Mouse (Mus musculus) intestine, embryonic 15.5 days (tissue): Measurements from ENCODE around the gene Ncoa5. TPM values are rescaled to one million over a fixed set of nuclear protein-coding genes. Genes with fewer than 3 reads are reported as not detected.

Experiments
- ATAC-seq: fragments of 200-750 bp; cut with Nextera tagmentation; 2 replicates; pipeline ENCODE4 v1.8.0; 2017; ENCODE audit warnings: moderate TSS enrichment, moderate library complexity
- H3K27ac ChIP-seq: fragments of 300-500 bp; sonication (generic); 2 replicates; pipeline ENCODE4 v1.5.1; 2015; ENCODE audit warnings: mild to moderate bottlenecking, inconsistent platforms
- H3K27me3 ChIP-seq: fragments of 300-500 bp; sonication (generic); replicated peaks from 2 replicates; pipeline ENCODE4 v1.6.1; 2015; ENCODE audit warnings: inconsistent platforms
- H3K36me3 ChIP-seq: fragments of 300-500 bp; sonication (generic); 2 replicates; pipeline ENCODE4 v1.6.1; 2015; ENCODE audit warnings: inconsistent platforms
- H3K4me1 ChIP-seq: fragments of 300-500 bp; sonication (generic); replicated peaks from 2 replicates; pipeline ENCODE4 v1.6.1; 2015; ENCODE audit warnings: inconsistent platforms
- H3K4me2 ChIP-seq: fragments of 300-500 bp; sonication (generic); replicated peaks from 2 replicates; pipeline ENCODE4 v1.6.1; 2015; ENCODE audit warnings: mild to moderate bottlenecking, inconsistent platforms
- H3K4me3 ChIP-seq: fragments of 300-500 bp; sonication (generic); replicated peaks from 2 replicates; pipeline ENCODE4 v1.5.1; 2015; ENCODE audit warnings: inconsistent platforms
- H3K9ac ChIP-seq: fragments of 300-500 bp; sonication (generic); 2 replicates; pipeline ENCODE4 v1.6.1; 2015; ENCODE audit warnings: inconsistent platforms
- H3K9me3 ChIP-seq: fragments of 300-500 bp; sonication (generic); 2 replicates; pipeline ENCODE4 v1.6.1; 2016; ENCODE audit warnings: inconsistent platforms
- WGBS: fragments of 180-500 bp; shearing (Covaris S2); methylation state at CpG from one replicate; pipeline ENCODE4 v1.1.7; 2015; 5-methylcytosine and 5-hydroxymethylcytosine counted together
- polyA plus RNA-seq: library from polyadenylated mRNA; unstranded; fragments of >200 nt; fragmentation: Nextera tagmentation; extraction: Ambion mirVana; gene quantifications from 2 replicates; pipeline ENCODE4 v1.2.1, GENCODE M21; 2015

The Ncoa5 gene
- polyA plus RNA-seq, 1 experiment from 2014 or later, result 48.8 TPM

DNA sequence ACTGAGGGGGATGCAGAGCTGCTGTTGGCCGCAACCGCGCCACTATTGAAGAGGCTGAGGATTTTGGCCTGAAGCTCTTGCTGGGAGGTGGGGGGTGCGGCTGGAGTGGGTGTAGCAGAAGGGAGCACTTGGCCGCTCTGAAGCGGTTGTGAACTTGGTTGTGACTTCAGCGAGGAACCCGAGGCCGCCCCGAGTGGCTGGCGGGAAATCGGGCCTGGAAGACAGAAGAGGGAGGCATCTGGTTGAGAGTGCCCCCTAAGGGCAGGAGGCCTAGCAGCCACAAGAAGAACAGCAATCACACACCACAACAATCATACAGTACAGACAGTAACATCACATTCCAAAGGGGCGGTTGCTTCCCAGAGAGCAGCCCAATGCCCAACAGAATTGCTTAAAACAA, 32.7 kb downstream of the Ncoa5 start:
- Histone ChIP-seq H3K9ac (no peak overlapping the region), H3K27me3 (peaks cover 21% of the 10 kb centered on the region), H3K4me3 (no peak overlapping the region), H3K27ac (no peak overlapping the region), H3K36me3 (peaks cover 48% of the 10 kb centered on the region), H3K4me2 (no peak overlapping the region), H3K4me1 (peaks cover 17% of the 10 kb centered on the region), H3K9me3 (no peaks in the 10 kb centered on the region)
- 89% methylated on average over 13 of the region's 13 CpGs for WGBS
- ATAC-seq, result no peak

DNA sequence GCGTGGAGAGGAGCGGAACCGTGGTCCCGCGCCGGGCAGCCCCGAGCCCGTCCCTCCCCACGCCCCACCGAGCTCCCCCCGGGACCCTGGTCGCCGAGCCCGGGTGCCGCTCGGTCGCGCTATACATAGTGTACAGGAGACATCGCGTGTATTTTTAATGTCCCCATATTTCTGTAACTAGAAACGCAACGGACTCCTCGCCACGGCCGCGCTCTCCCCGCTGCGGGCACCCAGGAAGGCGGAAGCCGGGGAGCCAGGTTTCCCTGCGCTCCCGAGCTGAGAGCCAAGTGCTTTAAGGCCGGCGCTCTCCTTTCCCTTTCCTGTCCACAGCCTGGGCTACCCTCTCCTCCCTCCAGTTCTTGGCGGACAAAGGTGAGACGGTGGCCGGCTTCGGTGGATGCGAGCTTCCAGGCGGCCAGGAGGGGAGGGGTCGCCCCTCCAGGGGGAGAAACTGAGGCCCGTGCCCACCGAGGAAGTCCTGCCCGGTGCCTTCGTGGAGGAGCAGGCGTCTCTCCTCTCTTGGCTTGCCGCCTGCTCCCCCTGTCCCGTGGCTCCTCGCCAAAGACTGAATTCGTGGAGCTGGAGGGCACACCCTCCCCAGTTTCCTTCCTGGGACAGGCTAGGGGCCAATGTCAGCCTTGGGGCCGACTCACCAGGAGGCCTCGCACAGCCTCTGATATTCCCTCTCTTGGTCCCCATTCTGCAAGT, 36.8 kb downstream of the Ncoa5 start:
- Histone ChIP-seq H3K4me3 (peak overlapping the region; percentile 23), H3K36me3 (peaks cover 27% of the 10 kb centered on the region), H3K9ac (peak overlapping the region; percentile 27), H3K4me2 (peak overlapping the region; percentile 65), H3K9me3 (no peaks in the 10 kb centered on the region), H3K27me3 (peaks cover 40% of the 10 kb centered on the region), H3K27ac (no peak overlapping the region), H3K4me1 (peaks cover 17% of the 10 kb centered on the region)
- peak; percentile 51; the same call in 1 of the 2 replicates for ATAC-seq
- under 1% methylated on average over 52 of the region's 52 CpGs for WGBS

DNA sequence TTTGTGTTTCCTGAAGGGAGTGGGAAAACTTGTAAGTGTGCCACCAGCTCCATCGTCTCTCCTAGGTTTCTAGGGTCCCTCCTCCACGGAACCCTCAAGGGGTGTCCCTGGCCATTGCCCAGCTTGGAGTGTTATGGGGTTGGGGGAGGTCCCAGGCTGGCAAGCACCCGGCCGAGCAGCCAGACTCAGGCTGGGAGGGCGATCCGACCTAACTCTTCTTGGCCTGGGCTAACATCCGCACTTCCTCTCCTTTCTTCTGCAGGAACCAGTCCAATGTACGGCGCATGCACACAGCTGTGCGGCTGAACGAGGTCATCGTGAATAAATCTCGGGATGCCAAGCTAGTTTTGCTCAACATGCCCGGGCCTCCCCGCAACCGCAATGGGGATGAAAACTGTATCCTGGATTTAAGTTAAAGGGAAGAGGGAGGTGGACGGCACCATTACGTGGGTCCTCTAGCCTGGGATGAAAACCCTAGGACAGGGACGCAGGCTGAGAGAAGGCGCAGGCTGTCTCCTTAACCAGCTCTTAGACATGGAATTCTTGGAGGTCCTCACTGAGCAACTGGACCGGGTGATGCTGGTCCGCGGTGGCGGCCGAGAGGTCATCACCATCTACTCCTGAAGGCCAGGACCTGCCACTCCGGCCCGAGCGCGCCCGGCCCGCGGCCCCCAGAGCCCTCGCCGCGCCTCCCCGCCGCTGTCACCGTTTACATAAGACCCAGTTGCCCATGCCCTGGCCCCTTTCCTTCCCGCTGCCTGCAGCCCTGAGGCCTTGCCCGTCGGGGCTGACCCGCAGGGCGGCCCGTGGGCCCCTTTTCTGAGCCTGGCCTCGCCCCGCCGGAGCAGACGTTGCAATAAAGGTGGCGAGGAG, 37.6 kb downstream of the Ncoa5 start:
- Histone ChIP-seq H3K4me3 (peak overlapping the region; percentile 23), H3K9ac (peak overlapping the region; percentile 27), H3K27me3 (peaks cover 40% of the 10 kb centered on the region), H3K9me3 (no peaks in the 10 kb centered on the region), H3K36me3 (peaks cover 19% of the 10 kb centered on the region), H3K4me1 (peaks cover 17% of the 10 kb centered on the region), H3K4me2 (peak overlapping the region; percentile 65), H3K27ac (no peak overlapping the region)
- 14% methylated on average over 49 of the region's 49 CpGs for WGBS
- no peak for ATAC-seq

DNA sequence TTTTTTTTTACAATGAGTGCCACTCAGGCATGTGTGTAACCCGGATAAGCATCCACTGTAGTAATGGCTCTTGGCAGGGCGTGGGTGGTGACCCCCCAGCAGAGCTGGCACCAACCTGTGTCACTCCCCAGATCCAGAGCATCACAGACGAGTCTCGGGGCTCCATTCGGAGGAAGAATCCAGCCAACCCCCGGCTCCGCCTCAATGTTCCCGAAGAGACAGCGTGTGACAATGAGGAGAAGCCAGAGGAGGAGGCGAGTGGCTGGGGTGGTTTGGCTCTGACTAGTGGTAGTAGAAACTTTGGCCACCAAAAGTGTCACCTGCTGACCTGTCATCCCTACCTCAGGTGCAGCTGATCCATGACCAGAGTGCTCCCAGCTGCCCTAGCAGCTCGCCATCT, 38.7 kb downstream of the Ncoa5 start:
- Histone ChIP-seq H3K36me3 (peaks cover 8% of the 10 kb centered on the region), H3K4me2 (no peak overlapping the region), H3K9me3 (no peaks in the 10 kb centered on the region), H3K27ac (no peak overlapping the region), H3K4me3 (no peak overlapping the region), H3K4me1 (peaks cover 17% of the 10 kb centered on the region), H3K9ac (no peak overlapping the region), H3K27me3 (peaks cover 40% of the 10 kb centered on the region)
- WGBS, result 75% methylated on average over 11 of the region's 11 CpGs
- no peak for ATAC-seq

DNA sequence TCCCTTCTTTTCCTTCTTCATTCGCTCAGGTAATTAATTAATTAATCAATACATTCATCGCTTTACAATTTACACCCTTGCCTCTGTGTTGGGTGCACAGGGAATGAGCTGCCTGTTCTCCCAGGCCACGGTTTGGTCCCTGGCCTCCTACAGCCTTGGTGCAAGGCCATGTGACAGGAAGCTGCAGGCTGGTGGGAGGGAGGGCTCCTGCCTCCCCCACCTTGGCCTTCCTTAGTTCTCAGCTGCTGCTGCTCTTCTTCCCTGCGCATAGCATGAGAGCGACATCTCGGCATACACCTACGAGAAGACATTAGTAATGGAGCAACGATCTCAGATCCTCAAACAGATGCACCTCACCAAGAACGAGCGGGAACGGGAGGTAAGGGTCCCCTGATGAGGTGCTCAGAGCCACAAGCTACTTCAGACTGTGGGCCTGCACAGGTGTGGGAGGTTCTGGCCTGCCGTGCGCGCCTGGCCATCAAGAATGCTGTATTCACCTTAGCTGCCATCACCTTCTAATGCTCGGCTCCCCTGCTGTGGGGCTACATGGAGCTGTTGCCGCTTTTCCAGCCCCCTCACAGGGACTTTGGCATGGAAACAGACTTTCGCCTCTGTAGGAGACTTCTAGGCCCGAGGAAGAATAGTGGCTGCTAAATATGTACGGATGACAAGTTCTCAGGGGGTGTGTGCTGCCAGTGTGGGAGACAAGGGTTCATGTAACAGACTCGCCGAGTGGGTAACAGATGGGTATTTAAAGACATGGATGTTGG, 39.8 kb downstream of the Ncoa5 start:
- H3K9ac ChIP-seq, result no peak overlapping the region
- WGBS, result 57% methylated on average over 21 of the region's 21 CpGs
- H3K36me3 ChIP-seq, result no peaks in the 10 kb centered on the region
- no peak overlapping the region for H3K27ac ChIP-seq
- H3K9me3 ChIP-seq, result no peaks in the 10 kb centered on the region
- H3K4me2 ChIP-seq, result no peak overlapping the region
- H3K4me3 ChIP-seq, result no peak overlapping the region
- no peak for ATAC-seq
- H3K27me3 ChIP-seq, result peaks cover 40% of the 10 kb centered on the region
- peaks cover 17% of the 10 kb centered on the region for H3K4me1 ChIP-seq

DNA sequence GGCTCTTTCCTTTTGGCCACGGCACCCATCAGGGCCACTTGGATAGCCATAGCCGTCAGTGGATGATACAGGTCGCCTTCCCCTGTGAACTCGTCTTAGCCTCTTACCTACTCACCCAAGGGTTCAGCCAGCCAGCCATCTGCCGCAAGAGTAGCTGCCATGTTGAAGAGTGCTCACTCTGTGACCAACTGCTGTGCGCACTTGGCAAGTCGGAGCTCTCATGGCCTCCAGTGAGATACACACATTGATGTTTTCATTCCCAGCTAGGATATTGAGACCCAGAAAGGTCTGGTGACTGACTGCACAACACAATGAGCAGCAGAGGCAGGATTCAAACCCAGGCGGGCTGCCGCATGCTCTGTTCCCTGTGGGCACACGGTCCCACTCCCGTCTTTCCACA, 40.5 kb downstream of the Ncoa5 start:
- H3K36me3 ChIP-seq, result no peaks in the 10 kb centered on the region
- no peaks in the 10 kb centered on the region for H3K9me3 ChIP-seq
- no peak overlapping the region for H3K27ac ChIP-seq
- peaks cover 40% of the 10 kb centered on the region for H3K27me3 ChIP-seq
- no peak overlapping the region for H3K9ac ChIP-seq
- ATAC-seq, result no peak
- H3K4me1 ChIP-seq, result peaks cover 17% of the 10 kb centered on the region
- no peak overlapping the region for H3K4me2 ChIP-seq
- no peak overlapping the region for H3K4me3 ChIP-seq
- whole genome bisulfite sequencing, result 86% methylated on average over 11 of the region's 11 CpGs

DNA sequence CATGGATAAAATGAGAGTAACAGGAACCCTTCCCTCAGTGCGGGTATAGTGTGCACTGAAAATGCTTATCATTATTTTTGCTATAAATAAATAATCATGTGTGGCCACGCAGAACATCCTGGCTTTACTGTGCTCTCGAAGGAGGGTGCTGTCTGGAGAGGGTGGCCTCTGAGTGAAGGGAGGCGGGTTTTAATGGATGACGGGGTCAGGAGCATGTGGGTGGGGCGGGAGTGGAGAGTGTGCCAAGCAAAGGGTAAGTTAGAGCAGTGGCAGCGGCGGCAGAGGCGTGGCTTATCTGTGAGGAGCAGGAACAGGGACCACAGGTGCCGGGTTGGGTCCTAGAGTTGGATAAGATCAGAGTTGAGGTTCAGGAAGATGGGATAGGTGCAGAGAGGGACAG, 42.9 kb downstream of the Ncoa5 start:
- ATAC-seq, result no peak
- Histone ChIP-seq H3K27ac (no peak overlapping the region), H3K4me1 (no peaks in the 10 kb centered on the region), H3K9me3 (no peaks in the 10 kb centered on the region), H3K36me3 (no peaks in the 10 kb centered on the region), H3K4me3 (no peak overlapping the region), H3K4me2 (no peak overlapping the region), H3K27me3 (peaks cover 17% of the 10 kb centered on the region), H3K9ac (no peak overlapping the region)
- 34% methylated on average over 10 of the region's 10 CpGs for WGBS

DNA sequence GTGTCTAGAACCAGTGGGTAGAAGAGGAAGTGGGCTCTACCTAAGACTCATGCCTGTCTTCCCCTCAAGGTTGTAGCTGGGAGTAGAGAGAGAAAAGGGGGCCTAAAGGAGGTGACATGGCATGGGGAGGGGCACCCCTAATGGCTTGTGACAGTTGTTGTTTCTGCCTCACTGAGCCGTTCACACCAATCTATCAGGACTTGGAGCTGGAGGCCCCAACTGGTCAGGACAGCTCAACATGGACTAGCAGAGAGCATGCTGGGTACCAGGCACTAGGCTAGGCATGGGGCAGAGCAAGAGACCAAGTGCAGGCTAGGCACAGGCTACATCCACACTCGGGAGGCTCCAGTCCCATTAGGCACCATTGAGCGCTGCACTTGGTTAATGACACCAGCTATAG, 43.6 kb downstream of the Ncoa5 start:
- ATAC-seq, result no peak
- H3K27me3 ChIP-seq, result peaks cover 11% of the 10 kb centered on the region; the same call in 1 of the 2 replicates
- no peaks in the 10 kb centered on the region for H3K36me3 ChIP-seq
- WGBS, result 67% methylated on average over 3 of the region's 3 CpGs
- no peak overlapping the region for H3K27ac ChIP-seq
- no peak overlapping the region for H3K4me2 ChIP-seq
- no peaks in the 10 kb centered on the region for H3K9me3 ChIP-seq
- H3K9ac ChIP-seq, result no peak overlapping the region
- H3K4me3 ChIP-seq, result no peak overlapping the region
- no peaks in the 10 kb centered on the region for H3K4me1 ChIP-seq

DNA sequence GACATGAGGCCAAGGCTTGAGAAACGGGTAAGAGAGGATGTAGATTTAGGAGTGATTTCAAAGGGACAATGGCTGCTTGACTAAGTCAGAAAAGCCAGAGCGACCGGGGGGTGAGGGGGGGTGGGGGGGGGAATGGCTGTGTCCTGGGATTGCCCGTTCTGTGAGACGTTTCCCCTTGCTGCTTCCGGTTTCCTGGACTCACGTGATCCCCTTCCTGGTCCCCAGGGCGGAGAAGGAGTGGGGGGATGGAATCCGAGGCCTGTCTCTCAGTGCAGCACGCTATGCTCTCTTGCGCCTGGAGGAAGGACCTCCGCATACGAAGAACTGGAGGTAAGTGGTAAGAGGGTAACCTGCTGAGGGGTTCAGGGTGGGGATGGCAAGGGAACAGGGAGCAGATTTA, 45.9 kb downstream of the Ncoa5 start:
- H3K4me1 ChIP-seq, result no peaks in the 10 kb centered on the region
- no peak overlapping the region for H3K27ac ChIP-seq
- ATAC-seq, result no peak
- H3K4me3 ChIP-seq, result no peak overlapping the region
- 64% methylated on average over 13 of the region's 13 CpGs for WGBS
- H3K27me3 ChIP-seq, result no peaks in the 10 kb centered on the region
- no peak overlapping the region for H3K4me2 ChIP-seq
- no peaks in the 10 kb centered on the region for H3K36me3 ChIP-seq
- H3K9me3 ChIP-seq, result no peaks in the 10 kb centered on the region
- no peak overlapping the region for H3K9ac ChIP-seq

DNA sequence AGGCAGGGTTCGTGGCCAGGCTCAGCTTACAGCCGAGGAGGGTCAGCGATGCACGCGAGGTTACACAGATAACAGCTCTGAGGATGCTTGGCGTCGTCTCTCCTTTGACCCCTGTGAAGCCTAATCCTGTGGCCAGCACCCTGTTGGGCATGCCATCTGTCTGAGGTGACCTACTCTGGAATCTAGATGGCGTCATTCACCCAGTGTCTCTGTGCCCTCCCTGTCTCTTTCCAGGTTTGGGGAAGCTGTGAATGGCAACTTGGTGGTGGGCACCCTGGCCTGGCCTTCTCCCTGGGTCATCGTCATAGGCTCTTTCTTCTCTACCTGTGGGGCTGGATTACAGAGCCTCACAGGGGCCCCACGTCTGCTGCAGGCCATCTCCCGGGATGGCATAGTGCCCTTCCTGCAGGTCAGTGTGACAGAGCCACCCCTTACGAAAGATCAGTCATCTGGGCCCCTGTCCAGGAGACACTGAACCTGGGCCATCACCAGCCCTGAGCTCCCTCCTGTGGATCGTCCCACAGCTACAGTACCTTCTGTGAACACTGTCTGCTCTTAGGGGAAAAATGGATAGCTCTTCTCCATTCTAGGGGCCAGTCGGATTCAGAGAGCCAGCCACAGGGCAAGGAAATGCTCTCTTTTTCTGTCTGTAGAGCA, 48.2 kb downstream of the Ncoa5 start:
- Histone ChIP-seq H3K36me3 (no peaks in the 10 kb centered on the region), H3K27ac (no peak overlapping the region), H3K4me3 (no peak overlapping the region), H3K27me3 (no peaks in the 10 kb centered on the region), H3K4me1 (no peaks in the 10 kb centered on the region), H3K4me2 (no peak overlapping the region), H3K9me3 (no peaks in the 10 kb centered on the region), H3K9ac (no peak overlapping the region)
- no peak for ATAC-seq
- 74% methylated on average over 14 of the region's 14 CpGs for WGBS

DNA sequence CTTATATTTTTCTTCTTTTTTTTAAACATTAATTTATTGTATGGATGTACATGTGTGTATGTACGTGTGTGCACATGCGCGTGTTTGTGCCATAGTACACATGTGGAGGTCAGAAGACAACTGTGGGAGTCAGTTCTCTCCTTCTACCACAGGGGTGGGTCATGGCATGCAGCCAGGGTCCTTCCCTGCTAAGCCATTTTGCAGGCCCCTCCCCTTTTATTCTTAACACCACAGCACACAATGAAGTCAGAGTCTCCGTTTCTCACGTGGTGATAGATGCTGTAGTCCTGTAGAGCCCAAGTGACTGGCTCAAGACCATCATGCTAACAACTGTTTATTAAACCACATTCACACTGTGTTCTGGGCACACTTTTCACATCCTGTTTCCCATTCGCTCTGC, 48.7 kb downstream of the Ncoa5 start:
- H3K4me3 ChIP-seq, result no peak overlapping the region
- H3K27ac ChIP-seq, result no peak overlapping the region
- H3K36me3 ChIP-seq, result no peaks in the 10 kb centered on the region
- H3K4me1 ChIP-seq, result no peaks in the 10 kb centered on the region
- 76% methylated on average over 6 of the region's 6 CpGs for WGBS
- no peaks in the 10 kb centered on the region for H3K27me3 ChIP-seq
- H3K9me3 ChIP-seq, result no peaks in the 10 kb centered on the region
- H3K4me2 ChIP-seq, result no peak overlapping the region
- ATAC-seq, result no peak
- no peak overlapping the region for H3K9ac ChIP-seq

DNA sequence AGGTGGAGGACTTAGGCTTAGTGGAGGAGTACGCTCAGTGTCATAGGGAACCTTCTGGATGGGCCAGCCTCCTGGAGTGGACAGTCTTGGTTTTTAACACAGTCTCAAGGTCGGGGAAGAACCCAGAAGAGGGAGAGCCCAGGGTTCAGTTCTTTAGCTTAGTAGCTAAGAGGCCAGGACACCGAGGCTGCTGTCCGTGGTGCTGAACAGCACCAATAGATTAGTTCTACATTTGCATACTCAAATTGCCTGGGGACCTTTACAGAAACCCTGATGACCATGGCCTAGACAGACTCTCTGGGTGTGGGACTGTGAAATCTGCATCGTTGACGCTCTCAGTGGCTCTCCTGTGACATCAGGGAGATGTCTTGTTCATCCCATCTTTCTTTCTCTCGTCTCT, 54.9 kb downstream of the Ncoa5 start:
- H3K4me3 ChIP-seq, result no peak overlapping the region
- no peaks in the 10 kb centered on the region for H3K36me3 ChIP-seq
- no peak overlapping the region for H3K27ac ChIP-seq
- H3K9me3 ChIP-seq, result no peaks in the 10 kb centered on the region
- WGBS, result 21% methylated on average over 7 of the region's 7 CpGs
- H3K4me1 ChIP-seq, result no peaks in the 10 kb centered on the region
- no peak overlapping the region for H3K9ac ChIP-seq
- no peak overlapping the region for H3K4me2 ChIP-seq
- no peaks in the 10 kb centered on the region for H3K27me3 ChIP-seq
- ATAC-seq, result no peak
